Mouse (Mus musculus) MEL (cell line): Measurements from ENCODE around the gene Gm28557. TPM values are rescaled to one million over a fixed set of nuclear protein-coding genes. Genes with fewer than 3 reads are reported as not detected.
A peak's percentile ranks its signal among the peaks of the same experiment; 100 is the strongest.

ENCODE experiments used
- DNase-seq: peaks from one replicate; pipeline ENCODE4 v3.0.0; 2011; ENCODE audit warnings: low read depth, low spot score
- H3K27ac ChIP-seq: 2 replicates; pipeline ENCODE4 v1.5.1; 2012; ENCODE audit warnings: low read depth, mild to moderate bottlenecking, control low read depth, low read length, moderate library complexity; ENCODE audit not compliant: control insufficient read depth
- H3K27me3 ChIP-seq, 2 experiments: fragments of 150-350 bp in 1 of 2; sonication (generic) in 1 of 2; 2 replicates each; pipeline ENCODE4 v1.6.1; 2012; ENCODE audit warnings: low read length in 2 of 2, mild to moderate bottlenecking in 2 of 2, improper control_type of control experiment in 1 of 2, moderate library complexity in 1 of 2; ENCODE audit not compliant: insufficient read depth in 2 of 2, control insufficient read depth in 1 of 2
- H3K36me3 ChIP-seq, 2 experiments: 2 replicates each; pipeline ENCODE4 v1.6.1; 2012 to 2014; ENCODE audit warnings: low read length in 2 of 2, improper control_type of control experiment in 1 of 2, inconsistent platforms in 1 of 2, mild to moderate bottlenecking in 1 of 2; ENCODE audit not compliant: insufficient read depth in 2 of 2, control insufficient read depth in 1 of 2
- H3K4me1 ChIP-seq, 2 experiments: fragments of 150-350 bp in 1 of 2; sonication (generic) in 1 of 2; 2 replicates each; pipeline ENCODE4 v1.6.1; 2012; ENCODE audit warnings: low read length in 2 of 2, improper control_type of control experiment in 1 of 2, mild to moderate bottlenecking in 1 of 2; ENCODE audit not compliant: insufficient read depth in 2 of 2, control insufficient read depth in 1 of 2
- H3K4me3 ChIP-seq, 2 experiments: fragments of 150-350 bp in 1 of 2; sonication (generic) in 1 of 2; 2 replicates each; pipeline ENCODE4 v1.5.1; 2012; ENCODE audit warnings: low read depth in 2 of 2, low read length in 2 of 2, mild to moderate bottlenecking in 2 of 2, moderate library complexity in 2 of 2, control low read depth in 1 of 2, improper control_type of control experiment in 1 of 2; ENCODE audit not compliant: control insufficient read depth in 1 of 2, insufficient read depth in 1 of 2
- H3K79me2 ChIP-seq: 2 replicates; pipeline ENCODE4 v1.6.1; 2012; ENCODE audit warnings: mild to moderate bottlenecking, low read length, moderate library complexity; ENCODE audit not compliant: control insufficient read depth, poor library complexity, insufficient read depth
- H3K9ac ChIP-seq: 2 replicates; pipeline ENCODE4 v1.6.1; 2012; ENCODE audit warnings: low read depth, mild to moderate bottlenecking, control low read depth, low read length, moderate library complexity; ENCODE audit not compliant: control insufficient read depth, poor library complexity, severe bottlenecking
- H3K9me3 ChIP-seq: fragments of 150-350 bp; sonication (generic); replicated peaks from 2 replicates; pipeline ENCODE4 v1.6.1; 2012; ENCODE audit warnings: mild to moderate bottlenecking, low read length, improper control_type of control experiment, moderate library complexity; ENCODE audit not compliant: insufficient read depth
- BHLHE40 ChIP-seq: IDR thresholded peaks from 2 replicates; pipeline ENCODE4 v1.6.1; 2012; ENCODE audit warnings: low read depth, mild to moderate bottlenecking, inconsistent platforms, low read length, improper control_type of control experiment, borderline replicate concordance
- CHD1 ChIP-seq: IDR thresholded peaks from 2 replicates; pipeline ENCODE4 v1.6.1; 2012; ENCODE audit warnings: low read depth, mild to moderate bottlenecking, inconsistent platforms, low read length, improper control_type of control experiment
- CHD2 ChIP-seq: IDR thresholded peaks from 2 replicates; pipeline ENCODE4 v1.6.1; 2011; ENCODE audit warnings: low read length, improper control_type of control experiment
- CTCF ChIP-seq, 3 experiments: IDR thresholded peaks in 2 of 3; conservative IDR thresholded peaks in 1 of 3; 2 replicates each; pipeline ENCODE4 v1.5.1; 2011 to 2012; ENCODE audit warnings: low read length in 3 of 3, low read depth in 2 of 3, mild to moderate bottlenecking in 2 of 3, improper control_type of control experiment in 1 of 3, inconsistent platforms in 1 of 3, mixed read lengths in 1 of 3, moderate library complexity in 1 of 3; ENCODE audit not compliant: control insufficient read depth in 1 of 3, insufficient read depth in 1 of 3, poor library complexity in 1 of 3, severe bottlenecking in 1 of 3
- ELF1 ChIP-seq: IDR thresholded peaks from 2 replicates; pipeline ENCODE4 v1.6.1; 2014; ENCODE audit warnings: low read depth, mild to moderate bottlenecking, inconsistent platforms, low read length, improper control_type of control experiment, moderate library complexity
- ETS1 ChIP-seq: IDR thresholded peaks from 2 replicates; pipeline ENCODE4 v1.6.1; 2012; ENCODE audit warnings: low read depth, mild to moderate bottlenecking, inconsistent platforms, low read length, improper control_type of control experiment, moderate library complexity
- HCFC1 ChIP-seq: IDR thresholded peaks from 2 replicates; pipeline ENCODE4 v1.6.1; 2012; ENCODE audit warnings: low read depth, mild to moderate bottlenecking, inconsistent platforms, low read length, improper control_type of control experiment, moderate library complexity
- JUND ChIP-seq: IDR thresholded peaks from 2 replicates; pipeline ENCODE4 v1.6.1; 2011; ENCODE audit warnings: low read depth, mild to moderate bottlenecking, improper control_type of control experiment, low read length
- MAZ ChIP-seq: IDR thresholded peaks from 2 replicates; pipeline ENCODE4 v1.6.1; 2012; ENCODE audit warnings: low read depth, mild to moderate bottlenecking, inconsistent platforms, low read length, improper control_type of control experiment
- NELFE ChIP-seq: IDR thresholded peaks from 2 replicates; pipeline ENCODE4 v1.6.1; 2011; ENCODE audit warnings: low read depth, low read length, improper control_type of control experiment
- NRF1 ChIP-seq: IDR thresholded peaks from 2 replicates; pipeline ENCODE4 v1.6.1; 2014; ENCODE audit warnings: low read depth, mild to moderate bottlenecking, inconsistent platforms, low read length, improper control_type of control experiment, moderate library complexity; ENCODE audit not compliant: poor library complexity, insufficient read depth, severe bottlenecking
- POLR2AphosphoS5 ChIP-seq: IDR thresholded peaks from 2 replicates; pipeline ENCODE4 v1.6.1; 2012; ENCODE audit warnings: low read depth, borderline replicate concordance, mild to moderate bottlenecking, inconsistent platforms, low read length, moderate library complexity, mixed read lengths
- RCOR1 ChIP-seq: IDR thresholded peaks from 2 replicates; pipeline ENCODE4 v1.6.1; 2012; ENCODE audit warnings: low read depth, mild to moderate bottlenecking, inconsistent platforms, low read length, improper control_type of control experiment
- SIN3A ChIP-seq: IDR thresholded peaks from 2 replicates; pipeline ENCODE4 v1.6.1; 2012; ENCODE audit warnings: low read length, improper control_type of control experiment, inconsistent platforms
- SMC3 ChIP-seq: IDR thresholded peaks from 2 replicates; pipeline ENCODE4 v1.6.1; 2011; ENCODE audit warnings: low read depth, low read length, improper control_type of control experiment
- TBP ChIP-seq: IDR thresholded peaks from 2 replicates; pipeline ENCODE4 v1.8.0; 2011; ENCODE audit warnings: low read depth, low read length, improper control_type of control experiment
- UBTF ChIP-seq: IDR thresholded peaks from 2 replicates; pipeline ENCODE4 v1.6.1; 2012; ENCODE audit warnings: low read depth, mild to moderate bottlenecking, inconsistent platforms, low read length, improper control_type of control experiment, moderate library complexity, borderline replicate concordance; ENCODE audit not compliant: insufficient read depth
- USF1 ChIP-seq: IDR thresholded peaks from 2 replicates; pipeline ENCODE4 v1.6.1; 2014; ENCODE audit warnings: low read depth, mild to moderate bottlenecking, inconsistent platforms, low read length, improper control_type of control experiment, moderate library complexity
- USF2 ChIP-seq, 2 experiments: IDR thresholded peaks; 2 replicates each; pipeline ENCODE4 v1.6.1; 2011 to 2012; ENCODE audit warnings: improper control_type of control experiment in 2 of 2, low read length in 2 of 2, borderline replicate concordance in 1 of 2, inconsistent platforms in 1 of 2, low read depth in 1 of 2, mild to moderate bottlenecking in 1 of 2; ENCODE audit not compliant: insufficient read depth in 1 of 2
- ZMIZ1 ChIP-seq: IDR thresholded peaks from 2 replicates; pipeline ENCODE4 v1.6.1; 2012; ENCODE audit warnings: low read depth, mild to moderate bottlenecking, inconsistent platforms, low read length, improper control_type of control experiment, moderate library complexity
- polyA plus RNA-seq, 2 experiments: library from polyadenylated mRNA; stranded (reverse) in 1 of 2; unstranded in 1 of 2; fragments of >175 nt in 1 of 2; fragments of >200 nt in 1 of 2; gene quantifications; 2 replicates each; pipeline versions ENCODE4 v1.2.1 to v1.2.4; 2012; ENCODE audit warnings: low replicate concordance in 2 of 2, low read depth in 1 of 2; ENCODE audit not compliant: insufficient read length in 2 of 2, insufficient read depth in 1 of 2, missing spikeins in 1 of 2
- total RNA-seq: library from RNA; depleted of rRNA; stranded (reverse); fragments of 300-350 nt; gene quantifications from 2 replicates; pipeline ENCODE4 v1.2.3, GENCODE M21; 2012

The Gm28557 gene
- total and polyA plus RNA-seq, 3 experiments, result 2.1 to 2.9 TPM; not detected in 1

GRCm38 (mm10) chr13:67108821-67109206, 410 bp upstream of the Gm28557 start (continued):
- no peak; the same call in 1 of the 2 replicates for TF ChIP-seq ZMIZ1
- no peak for TF ChIP-seq UBTF
- no peak for TF ChIP-seq SIN3A
- TF ChIP-seq CHD2, result no peak
- TF ChIP-seq NRF1, result no peak
- TF ChIP-seq BHLHE40, result no peak
- TF ChIP-seq USF2 (IDR thresholded peaks at IDR 0.05; ENCODE audit: borderline replicate concordance in 1 of 2, insufficient read depth in 1 of 2, low read depth in 1 of 2, low read length in 2 of 2), result no peak
- TF ChIP-seq TBP, result no peak
- TF ChIP-seq MAZ, result no peak
- TF ChIP-seq ELF1, result no peak
- TF ChIP-seq CHD1, result no peak
- TF ChIP-seq CTCF (IDR thresholded peaks at IDR 0.05 in 2 of 3, conservative IDR thresholded peaks at IDR 0.05 in 1 of 3; ENCODE audit: control insufficient read depth in 1 of 3, insufficient read depth in 1 of 3, low read depth in 2 of 3, low read length in 3 of 3, poor library complexity in 1 of 3, severe bottlenecking in 1 of 3), result peak in 2 of 3 experiments; percentile 35 to 65; a peak in 4 of 6 replicates
- no peak for TF ChIP-seq NELFE
- TF ChIP-seq RCOR1, result no peak
- peak; percentile 50 for TF ChIP-seq SMC3
- no peak for TF ChIP-seq ETS1
- TF ChIP-seq POLR2AphosphoS5, result no peak
- no peak for TF ChIP-seq USF1
- no peak for TF ChIP-seq JUND
- no peak for TF ChIP-seq HCFC1

GRCm38 (mm10) chr13:67107681-67108080, 723 bp downstream of the Gm28557 start:
- no peaks in the 10 kb centered on the region for H3K9me3 ChIP-seq
- peak overlapping the region; percentile 85 for H3K27ac ChIP-seq
- no peak for DNase-seq
- H3K79me2 ChIP-seq, result peaks cover 7% of the 10 kb centered on the region
- no peaks in the 10 kb centered on the region for H3K27me3 ChIP-seq
- peaks cover 0 to 6% of the 10 kb centered on the region in 2 experiments; a peak in 1 of 4 replicates for H3K4me1 ChIP-seq
- TF ChIP-seq ETS1, result no peak
- TF ChIP-seq, all 39 proteins: peak for 0
- H3K4me3 ChIP-seq, result peak overlapping the region; percentile 80
- peak overlapping the region; percentile 79 for H3K9ac ChIP-seq
- H3K36me3 ChIP-seq, result peaks cover 0 to 7% of the 10 kb centered on the region in 2 experiments; a peak in 2 of 4 replicates
